Mouse (Mus musculus): ENCODE measurements around the gene Foxf2.

- TF ChIP-seq GATA1 (IDR thresholded peaks at IDR 0.05; ENCODE audit: low read length) (no peak), TAL1 (IDR thresholded peaks at IDR 0.05; ENCODE audit: low read length) (no peak)
Observed at GRCm38 (mm10) chr13:31619826-31620498, 5.7 kb upstream of the Foxf2 start.
